Mouse (Mus musculus): ENCODE data around the gene Ppp1r9b. TPM values are rescaled to one million over a fixed set of nuclear protein-coding genes. Genes with fewer than 3 reads are reported as not detected.

Gene Ppp1r9b
- polyA plus RNA-seq, 1 experiment from 2014 or later = 8.6 TPM

GRCm38 (mm10) chr11:95041139-95041609 lies 50.3 kb downstream of the Ppp1r9b start, which contains the start of gene Pdk2:
Gene Pdk2 (minus strand): TSS chr11:95041354.
- ATAC-seq (ENCODE audit: insufficient number of reproducible peaks, insufficient read depth, low FRiP score, low read depth) = peak; percentile 94
- peak within 1 kb of the TSS; percentile 78 to 87 for H3K4me3 ChIP-seq (ENCODE audit: control insufficient read depth in 1 of 2, insufficient read depth in 1 of 2, low read depth in 1 of 2, low read length in 2 of 2)
- no peaks in the 10 kb centered on the region for H3K9me3 ChIP-seq (ENCODE audit: control insufficient read depth, low read length)
- H3K4me1 ChIP-seq (ENCODE audit: control insufficient read depth in 2 of 2, insufficient read depth in 2 of 2, low read length in 2 of 2) = peaks cover 6 to 12% of the 10 kb centered on the region in 2 experiments
- H3K9ac ChIP-seq (ENCODE audit: low read length) = peak within 1 kb of the TSS; percentile 93
- no peaks in the 10 kb centered on the region for H3K27me3 ChIP-seq (ENCODE audit: control insufficient read depth, insufficient read depth, low read length)
- H3K36me3 ChIP-seq (ENCODE audit: control insufficient read depth, insufficient read depth, low read length) = peaks cover 47% of the 10 kb centered on the region
- peak within 1 kb of the TSS; percentile 76 for H3K4me2 ChIP-seq (ENCODE audit: low read length)
- WGBS = under 1% methylated on average over 41 of the region's 41 CpGs
- peak within 1 kb of the TSS; percentile 81 to 91 for H3K27ac ChIP-seq (replicated peaks in 1 of 2; ENCODE audit: control insufficient read depth in 1 of 2, insufficient read depth in 1 of 2, low read depth in 2 of 2, low read length in 2 of 2)

- Histone ChIP-seq H3K36me3 (ENCODE audit: control insufficient read depth, insufficient read depth, low read length) (peaks cover 42% of the 10 kb centered on the region), H3K27ac (replicated peaks in 1 of 2; ENCODE audit: control insufficient read depth in 1 of 2, insufficient read depth in 1 of 2, low read depth in 2 of 2, low read length in 2 of 2) (peak overlapping the region; percentile 33 to 71; a peak in 3 of 4 replicates), H3K9me3 (ENCODE audit: control insufficient read depth, low read length) (no peaks in the 10 kb centered on the region), H3K4me1 (ENCODE audit: control insufficient read depth in 2 of 2, insufficient read depth in 2 of 2, low read length in 2 of 2) (peaks cover 6 to 12% of the 10 kb centered on the region in 2 experiments), H3K27me3 (ENCODE audit: control insufficient read depth, insufficient read depth, low read length) (no peaks in the 10 kb centered on the region), H3K9ac (ENCODE audit: low read length) (peak overlapping the region; percentile 69), H3K4me3 (ENCODE audit: control insufficient read depth in 1 of 2, insufficient read depth in 1 of 2, low read depth in 1 of 2, low read length in 2 of 2) (peak overlapping the region; percentile 40 to 87), H3K4me2 (ENCODE audit: low read length) (peak overlapping the region; percentile 76)
- 0% methylated on average over 11 of the region's 11 CpGs for WGBS
- ATAC-seq (ENCODE audit: insufficient number of reproducible peaks, insufficient read depth, low FRiP score, low read depth) = no peak
These were observed 51.3 kb downstream of the Ppp1r9b start for GRCm38 (mm10) chr11:95042096-95042495.

GRCm38 (mm10) chr11:95043060-95043459 lies 52.2 kb downstream of the Ppp1r9b start:
- Histone ChIP-seq H3K9ac (ENCODE audit: low read length) (no peak overlapping the region), H3K4me1 (ENCODE audit: control insufficient read depth in 2 of 2, insufficient read depth in 2 of 2, low read length in 2 of 2) (peaks cover 6 to 12% of the 10 kb centered on the region in 2 experiments), H3K4me3 (ENCODE audit: control insufficient read depth in 1 of 2, insufficient read depth in 1 of 2, low read depth in 1 of 2, low read length in 2 of 2) (no peak overlapping the region), H3K4me2 (ENCODE audit: low read length) (no peak overlapping the region), H3K9me3 (ENCODE audit: control insufficient read depth, low read length) (no peaks in the 10 kb centered on the region), H3K36me3 (ENCODE audit: control insufficient read depth, insufficient read depth, low read length) (peaks cover 32% of the 10 kb centered on the region), H3K27me3 (ENCODE audit: control insufficient read depth, insufficient read depth, low read length) (no peaks in the 10 kb centered on the region), H3K27ac (replicated peaks in 1 of 2; ENCODE audit: control insufficient read depth in 1 of 2, insufficient read depth in 1 of 2, low read depth in 2 of 2, low read length in 2 of 2) (no peak overlapping the region)
- 80% methylated on average over 4 of the region's 4 CpGs for WGBS
- ATAC-seq (ENCODE audit: insufficient number of reproducible peaks, insufficient read depth, low FRiP score, low read depth) = no peak

- no peak overlapping the region for H3K27ac ChIP-seq (replicated peaks in 1 of 2; ENCODE audit: control insufficient read depth in 1 of 2, insufficient read depth in 1 of 2, low read depth in 2 of 2, low read length in 2 of 2)
- WGBS = 54% methylated on average over 7 of the region's 7 CpGs
- no peak overlapping the region for H3K9ac ChIP-seq (ENCODE audit: low read length)
- H3K36me3 ChIP-seq (ENCODE audit: control insufficient read depth, insufficient read depth, low read length) = peaks cover 27% of the 10 kb centered on the region
- no peak for ATAC-seq (ENCODE audit: insufficient number of reproducible peaks, insufficient read depth, low FRiP score, low read depth)
- H3K4me1 ChIP-seq (ENCODE audit: control insufficient read depth in 2 of 2, insufficient read depth in 2 of 2, low read length in 2 of 2) = peaks cover 6 to 12% of the 10 kb centered on the region in 2 experiments
- no peaks in the 10 kb centered on the region for H3K9me3 ChIP-seq (ENCODE audit: control insufficient read depth, low read length)
- no peaks in the 10 kb centered on the region for H3K27me3 ChIP-seq (ENCODE audit: control insufficient read depth, insufficient read depth, low read length)
- H3K4me2 ChIP-seq (ENCODE audit: low read length) = no peak overlapping the region
- no peak overlapping the region for H3K4me3 ChIP-seq (ENCODE audit: control insufficient read depth in 1 of 2, insufficient read depth in 1 of 2, low read depth in 1 of 2, low read length in 2 of 2)
These were observed 52.8 kb downstream of the Ppp1r9b start for GRCm38 (mm10) chr11:95043608-95044007.

GRCm38 (mm10) chr11:95044185-95044870 lies 53.5 kb downstream of the Ppp1r9b start:
- Histone ChIP-seq H3K4me3 (ENCODE audit: control insufficient read depth in 1 of 2, insufficient read depth in 1 of 2, low read depth in 1 of 2, low read length in 2 of 2) (no peak overlapping the region), H3K27me3 (ENCODE audit: control insufficient read depth, insufficient read depth, low read length) (no peaks in the 10 kb centered on the region), H3K27ac (replicated peaks in 1 of 2; ENCODE audit: control insufficient read depth in 1 of 2, insufficient read depth in 1 of 2, low read depth in 2 of 2, low read length in 2 of 2) (no peak overlapping the region), H3K36me3 (ENCODE audit: control insufficient read depth, insufficient read depth, low read length) (peaks cover 24% of the 10 kb centered on the region), H3K9ac (ENCODE audit: low read length) (no peak overlapping the region), H3K9me3 (ENCODE audit: control insufficient read depth, low read length) (no peaks in the 10 kb centered on the region), H3K4me1 (ENCODE audit: control insufficient read depth in 2 of 2, insufficient read depth in 2 of 2, low read length in 2 of 2) (peaks cover 6 to 12% of the 10 kb centered on the region in 2 experiments), H3K4me2 (ENCODE audit: low read length) (no peak overlapping the region)
- WGBS = 58% methylated on average over 11 of the region's 13 CpGs
- no peak for ATAC-seq (ENCODE audit: insufficient number of reproducible peaks, insufficient read depth, low FRiP score, low read depth)

GRCm38 (mm10) chr11:95046980-95047680 lies 56.3 kb downstream of the Ppp1r9b start:
- H3K4me3 ChIP-seq (ENCODE audit: control insufficient read depth in 1 of 2, insufficient read depth in 1 of 2, low read depth in 1 of 2, low read length in 2 of 2) = no peak overlapping the region
- H3K4me1 ChIP-seq (ENCODE audit: control insufficient read depth in 2 of 2, insufficient read depth in 2 of 2, low read length in 2 of 2) = no peaks in the 10 kb centered on the region
- no peaks in the 10 kb centered on the region for H3K27me3 ChIP-seq (ENCODE audit: control insufficient read depth, insufficient read depth, low read length)
- peaks cover 41% of the 10 kb centered on the region for H3K36me3 ChIP-seq (ENCODE audit: control insufficient read depth, insufficient read depth, low read length)
- WGBS = 51% methylated on average over 9 of the region's 9 CpGs
- H3K27ac ChIP-seq (replicated peaks in 1 of 2; ENCODE audit: control insufficient read depth in 1 of 2, insufficient read depth in 1 of 2, low read depth in 2 of 2, low read length in 2 of 2) = no peak overlapping the region
- H3K9ac ChIP-seq (ENCODE audit: low read length) = no peak overlapping the region
- ATAC-seq (ENCODE audit: insufficient number of reproducible peaks, insufficient read depth, low FRiP score, low read depth) = no peak
- H3K4me2 ChIP-seq (ENCODE audit: low read length) = no peak overlapping the region
- no peaks in the 10 kb centered on the region for H3K9me3 ChIP-seq (ENCODE audit: control insufficient read depth, low read length)

GRCm38 (mm10) chr11:95053062-95053461 lies 62.2 kb downstream of the Ppp1r9b start:
- no peak for ATAC-seq (ENCODE audit: insufficient number of reproducible peaks, insufficient read depth, low FRiP score, low read depth)
- WGBS = 55% methylated on average over 9 of the region's 9 CpGs
- no peaks in the 10 kb centered on the region for H3K4me1 ChIP-seq (ENCODE audit: control insufficient read depth in 2 of 2, insufficient read depth in 2 of 2, low read length in 2 of 2)
- H3K36me3 ChIP-seq (ENCODE audit: control insufficient read depth, insufficient read depth, low read length) = peaks cover 69% of the 10 kb centered on the region
- H3K27me3 ChIP-seq (ENCODE audit: control insufficient read depth, insufficient read depth, low read length) = no peaks in the 10 kb centered on the region
- no peak overlapping the region for H3K4me3 ChIP-seq (ENCODE audit: control insufficient read depth in 1 of 2, insufficient read depth in 1 of 2, low read depth in 1 of 2, low read length in 2 of 2)
- H3K4me2 ChIP-seq (ENCODE audit: low read length) = no peak overlapping the region
- H3K27ac ChIP-seq (replicated peaks in 1 of 2; ENCODE audit: control insufficient read depth in 1 of 2, insufficient read depth in 1 of 2, low read depth in 2 of 2, low read length in 2 of 2) = no peak overlapping the region
- H3K9ac ChIP-seq (ENCODE audit: low read length) = no peak overlapping the region
- no peaks in the 10 kb centered on the region for H3K9me3 ChIP-seq (ENCODE audit: control insufficient read depth, low read length)
